Comparison of ENCODE assay signal across 17 mouse cellular contexts in genomic region chr8:8779931-8780330, GRCm38 (mm10).
DNase-seq lines count a peak whose midpoint lies in the region; ATAC-seq lines count a peak whose summit lies in the region.
"Had no signal": no experiment of that assay in that cellular context is flagged by ENCODE, and none has a peak within 500 bp of the region (broad histone marks: within the 10 kb centered on the region; RNA-seq: fewer than 3 reads in every experiment).

No protein-coding gene starts in this region.

- peak; percentile 44; the same call in 1 of the 2 replicates for ATAC-seq in forebrain, embryonic 11.5 days (replicated peaks; ENCODE audit: low FRiP score)
- ATAC-seq in midbrain, embryonic 11.5 days (ENCODE audit: low FRiP score), result 0 out of 2 replicates have a peak, but pooled peaks have one; percentile 38
- no peak for ATAC-seq in midbrain, embryonic 14.5 days (ENCODE audit: low FRiP score, low TSS enrichment)
- ATAC-seq in limb, embryonic 11.5 days (ENCODE audit: insufficient number of reproducible peaks, low FRiP score, low TSS enrichment, low read depth), result 0 out of 2 replicates have a peak, but pooled peaks have one; percentile 57
- ATAC-seq: forebrain, embryonic 16.5 days had no signal

- no peaks in the 10 kb centered on the region for H3K36me3 ChIP-seq in forebrain, embryonic 11.5 days (ENCODE audit: control insufficient read depth, insufficient read depth, low read length)
- no peaks in the 10 kb centered on the region for H3K36me3 ChIP-seq in forebrain, embryonic 10.5 days (replicated peaks)
- no peaks in the 10 kb centered on the region for H3K36me3 ChIP-seq in midbrain, embryonic 11.5 days (ENCODE audit: control insufficient read depth, insufficient read depth, low read length)
- H3K36me3 ChIP-seq in midbrain, embryonic 14.5 days (ENCODE audit: control insufficient read depth, insufficient read depth, low read length), result no peaks in the 10 kb centered on the region
- H3K36me3 ChIP-seq in limb, embryonic 11.5 days (ENCODE audit: control insufficient read depth, insufficient read depth, low read length), result no peaks in the 10 kb centered on the region
- H3K36me3 ChIP-seq: hindbrain, embryonic 15.5 days; limb, embryonic 15.5 days had no signal

- H3K4me1 ChIP-seq in forebrain, embryonic 11.5 days (replicated peaks; ENCODE audit: control insufficient read depth, insufficient read depth, low read length), result no peaks in the 10 kb centered on the region
- peaks cover 19% of the 10 kb centered on the region for H3K4me1 ChIP-seq in forebrain, embryonic 10.5 days
- no peaks in the 10 kb centered on the region for H3K4me1 ChIP-seq in midbrain, embryonic 11.5 days (ENCODE audit: control insufficient read depth, insufficient read depth, low read length)
- no peaks in the 10 kb centered on the region for H3K4me1 ChIP-seq in midbrain, embryonic 14.5 days (ENCODE audit: control insufficient read depth, insufficient read depth, low read length)
- H3K4me1 ChIP-seq in limb, embryonic 11.5 days (ENCODE audit: control insufficient read depth, insufficient read depth, low read length), result no peaks in the 10 kb centered on the region
- H3K4me1 ChIP-seq: limb, embryonic 15.5 days had no signal

- H3K9me3 ChIP-seq in forebrain, embryonic 11.5 days (ENCODE audit: control insufficient read depth, low read length), result no peaks in the 10 kb centered on the region
- no peaks in the 10 kb centered on the region for H3K9me3 ChIP-seq in forebrain, embryonic 10.5 days
- H3K9me3 ChIP-seq in midbrain, embryonic 11.5 days (ENCODE audit: control insufficient read depth, low read length), result no peaks in the 10 kb centered on the region
- H3K9me3 ChIP-seq in midbrain, embryonic 14.5 days (ENCODE audit: control insufficient read depth, low read length), result no peaks in the 10 kb centered on the region
- H3K9me3 ChIP-seq in limb, embryonic 11.5 days (ENCODE audit: control insufficient read depth, low read length), result no peaks in the 10 kb centered on the region
- H3K9me3 ChIP-seq: hindbrain, embryonic 15.5 days; limb, embryonic 15.5 days had no signal

- H3K4me3 ChIP-seq in forebrain, embryonic 11.5 days (ENCODE audit: low read depth, low read length), result no peak overlapping the region
- H3K4me3 ChIP-seq in forebrain, embryonic 10.5 days, result no peak overlapping the region
- no peak overlapping the region for H3K4me3 ChIP-seq in midbrain, embryonic 11.5 days (ENCODE audit: low read depth, low read length)
- no peak overlapping the region for H3K4me3 ChIP-seq in midbrain, embryonic 14.5 days (replicated peaks; ENCODE audit: low read depth, low read length)
- no peak overlapping the region for H3K4me3 ChIP-seq in limb, embryonic 11.5 days (ENCODE audit: low read depth, low read length)
- H3K4me3 ChIP-seq: hindbrain, embryonic 15.5 days; limb, embryonic 15.5 days had no signal

- WGBS in forebrain, embryonic 11.5 days, result 56% methylated on average over 15 of the region's 15 CpGs
- WGBS in forebrain, embryonic 10.5 days, result 62% methylated on average over 15 of the region's 15 CpGs
- 54% methylated on average over 15 of the region's 15 CpGs for WGBS in midbrain, embryonic 11.5 days
- 45% methylated on average over 15 of the region's 15 CpGs for WGBS in midbrain, embryonic 14.5 days
- 47% methylated on average over 15 of the region's 15 CpGs for WGBS in limb, embryonic 11.5 days

- no peak overlapping the region for H3K4me2 ChIP-seq in forebrain, embryonic 11.5 days (ENCODE audit: low read depth, low read length, severe bottlenecking)
- no peak overlapping the region for H3K4me2 ChIP-seq in midbrain, embryonic 11.5 days
- H3K4me2 ChIP-seq in midbrain, embryonic 14.5 days (ENCODE audit: low read length), result no peak overlapping the region
- no peak overlapping the region for H3K4me2 ChIP-seq in limb, embryonic 11.5 days (ENCODE audit: low read depth, severe bottlenecking)
- H3K4me2 ChIP-seq: hindbrain, embryonic 15.5 days; limb, embryonic 15.5 days had no signal

- no peak overlapping the region for H3K27ac ChIP-seq in forebrain, embryonic 11.5 days (ENCODE audit: low read depth, low read length)
- no peak overlapping the region for H3K27ac ChIP-seq in forebrain, embryonic 10.5 days
- no peak overlapping the region for H3K27ac ChIP-seq in midbrain, embryonic 11.5 days (ENCODE audit: low read depth, low read length)
- H3K27ac ChIP-seq in midbrain, embryonic 14.5 days (replicated peaks; ENCODE audit: low read depth, low read length), result no peak overlapping the region
- no peak overlapping the region for H3K27ac ChIP-seq in limb, embryonic 11.5 days (replicated peaks; ENCODE audit: low read depth, low read length)
- H3K27ac ChIP-seq: hindbrain, embryonic 15.5 days; limb, embryonic 15.5 days had no signal

- no peak overlapping the region for H3K9ac ChIP-seq in forebrain, embryonic 11.5 days (ENCODE audit: low read length)
- H3K9ac ChIP-seq in midbrain, embryonic 11.5 days (ENCODE audit: low read length), result no peak overlapping the region
- no peak overlapping the region for H3K9ac ChIP-seq in midbrain, embryonic 14.5 days (replicated peaks; ENCODE audit: low read length)
- H3K9ac ChIP-seq in limb, embryonic 11.5 days (ENCODE audit: low read length), result no peak overlapping the region
- H3K9ac ChIP-seq: hindbrain, embryonic 15.5 days; limb, embryonic 15.5 days had no signal

- H3K27me3 ChIP-seq in forebrain, embryonic 11.5 days (ENCODE audit: control insufficient read depth, insufficient read depth, low read length), result no peaks in the 10 kb centered on the region
- H3K27me3 ChIP-seq in forebrain, embryonic 10.5 days (ENCODE audit: poor library complexity, severe bottlenecking), result peaks cover 67% of the 10 kb centered on the region
- no peaks in the 10 kb centered on the region for H3K27me3 ChIP-seq in midbrain, embryonic 11.5 days (ENCODE audit: control insufficient read depth, insufficient read depth, low read length)
- no peaks in the 10 kb centered on the region for H3K27me3 ChIP-seq in midbrain, embryonic 14.5 days (ENCODE audit: control insufficient read depth, insufficient read depth, low read length)
- no peaks in the 10 kb centered on the region for H3K27me3 ChIP-seq in limb, embryonic 11.5 days (ENCODE audit: control insufficient read depth, insufficient read depth, low read length)
- H3K27me3 ChIP-seq: hindbrain, embryonic 15.5 days; limb, embryonic 15.5 days had no signal

- DNase-seq in forebrain, embryonic 11.5 days (ENCODE audit: low spot score), result no peak
- no peak for DNase-seq in forebrain, embryonic 10.5 days (ENCODE audit: extremely low spot score, low spot score)
- DNase-seq in midbrain, embryonic 11.5 days (ENCODE audit: low spot score, missing footprints), result no peak
- no peak for DNase-seq in midbrain, embryonic 14.5 days
- peak; percentile 55 for DNase-seq in limb, embryonic 11.5 days (ENCODE audit: low spot score)
- DNase-seq in gastrocnemius, postnatal 4 days (ENCODE audit: low spot score in 2 of 2), result no peak
- DNase-seq in ovary, postnatal 10 days (ENCODE audit: low spot score), result no peak
- no peak for DNase-seq in B cell, adult 2 months
- DNase-seq: cerebellum, adult 8-10 months; gastrocnemius, postnatal 25 days; kidney, postnatal 25 days; lung, adult 2 months; right cerebral cortex, postnatal 4 days; thymus, adult 18-20 months had no signal
